Mouse (Mus musculus) lung, adult 2 months (tissue): Measurements from ENCODE around the gene Rab19.

Source experiments
- CTCF ChIP-seq: fragments of 200-500 bp; IDR thresholded peaks from 2 replicates; pipeline ENCODE4 v1.5.1; 2011; ENCODE audit warnings: mild to moderate bottlenecking, low read length, control low read depth; ENCODE audit not compliant: insufficient read depth
- POLR2A ChIP-seq: fragments of 200-500 bp; IDR thresholded peaks from 2 replicates; pipeline ENCODE4 v1.6.1; 2011; ENCODE audit warnings: low read depth, mild to moderate bottlenecking, control low read depth, low read length, borderline replicate concordance; ENCODE audit errors: extremely low read depth

DNA sequence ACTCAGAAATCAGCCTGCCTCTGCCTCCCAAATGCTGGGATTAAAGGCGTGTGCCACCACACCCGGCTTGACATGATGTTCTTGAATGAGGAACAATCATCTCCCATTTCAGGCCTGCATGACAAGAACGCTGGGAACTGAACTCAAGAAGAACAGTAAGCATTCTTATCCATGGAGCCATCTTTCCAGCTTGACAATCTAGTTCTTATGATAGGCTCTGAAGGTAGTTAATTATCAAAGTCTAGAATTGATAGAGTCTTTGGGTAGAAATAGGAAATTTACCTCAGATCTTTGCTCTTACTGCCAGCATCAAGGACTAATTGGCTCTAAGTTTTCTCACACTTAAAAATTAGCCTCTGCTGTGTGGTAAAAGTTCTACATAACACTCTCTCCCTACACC lies 699 bp upstream of the Rab19 start:
- TF ChIP-seq CTCF = no peak
- no peak for TF ChIP-seq POLR2A
